Mouse (Mus musculus): ENCODE data around the gene Pwwp2a.

Gene Pwwp2a

GRCm38 (mm10) chr11:43681472-43682414 lies at the start of gene Pwwp2a:
Gene Pwwp2a (plus strand): TSS chr11:43681998.
- POLR2A ChIA-PET: interaction anchor here (0.5 to 11.0 kb wide), 33 partner anchors 9 to 783 kb away, joined by 3 to 118 read pairs (median 4); partner anchors contain the start of genes Ttc1 (in 2 of the 4) and Pttg1 (in 1 of the 4)
- CTCF ChIA-PET: interaction anchor here in 1 of 4 experiments (0.7 kb wide), 1 partner anchor 18 kb away, joined by 4 read pairs; no protein-coding TSS in a partner anchor

- POLR2A ChIA-PET: interaction anchor here in 1 of 4 experiments (1.0 to 3.6 kb wide), 4 partner anchors 16 to 49 kb away, joined by 3 to 17 read pairs (median 10); partner anchors contain the start of gene Pwwp2a
- CTCF ChIA-PET: interaction anchor here in 1 of 4 experiments (0.6 kb wide), 1 partner anchor 13 kb away, joined by 6 read pairs; no protein-coding TSS in a partner anchor
Measured at GRCm38 (mm10) chr11:43632566-43632965, 49.2 kb upstream of the Pwwp2a start.

GRCm38 (mm10) chr11:43633165-43633564 lies 48.6 kb upstream of the Pwwp2a start:
- ChIA-PET POLR2A (interaction anchor here in 3 of 4 experiments (0.7 to 3.6 kb wide), 12 partner anchors 12 to 261 kb away, joined by 3 to 17 read pairs (median 5); partner anchors contain the start of genes Pttg1 (in 1 of the 3) and Pwwp2a (in 1 of the 3)), CTCF (interaction anchor here in 3 of 4 experiments (0.6 to 1.3 kb wide), 4 partner anchors 12 to 209 kb away, joined by 3 to 7 read pairs (median 5); no protein-coding TSS in a partner anchor)

GRCm38 (mm10) chr11:43633658-43634401 lies 48.0 kb upstream of the Pwwp2a start:
- ChIA-PET POLR2A (interaction anchor here in 3 of 4 experiments (0.5 to 3.6 kb wide), 17 partner anchors 11 to 261 kb away, joined by 3 to 17 read pairs (median 4); partner anchors contain the start of gene Pttg1 (in 1 of the 3)), CTCF (interaction anchor here (0.6 to 1.3 kb wide), 4 partner anchors 11 to 210 kb away, joined by 3 to 7 read pairs (median 4); no protein-coding TSS in a partner anchor)

- ChIA-PET POLR2A (interaction anchor here in 2 of 4 experiments (0.9 to 1.6 kb wide), 4 partner anchors 9 to 92 kb away, joined by 3 to 6 read pairs (median 4); no protein-coding TSS in a partner anchor), CTCF (interaction anchor here in 2 of 4 experiments (0.8 to 1.4 kb wide), 2 partner anchors 9 kb away, joined by 3 read pairs; no protein-coding TSS in a partner anchor)
Measured at GRCm38 (mm10) chr11:43636761-43637160, 45.0 kb upstream of the Pwwp2a start.

- CTCF ChIA-PET: no interaction called here
- POLR2A ChIA-PET: no interaction called here
Measured at GRCm38 (mm10) chr11:43638486-43638885, 43.3 kb upstream of the Pwwp2a start.

GRCm38 (mm10) chr11:43643180-43643591 lies 38.6 kb upstream of the Pwwp2a start:
- ChIA-PET CTCF (interaction anchor here in 2 of 4 experiments (0.6 kb wide), 2 partner anchors 56 to 69 kb away, joined by 3 to 5 read pairs; partner anchors contain the start of gene 4933415A04Rik (in 1 of the 2)), POLR2A (interaction anchor here in 1 of 4 experiments (0.6 to 1.3 kb wide), 4 partner anchors 10 to 83 kb away, joined by 3 to 4 read pairs (median 3); no protein-coding TSS in a partner anchor)

GRCm38 (mm10) chr11:43645286-43645685 lies 36.5 kb upstream of the Pwwp2a start:
- ChIA-PET POLR2A (interaction anchor here in 2 of 4 experiments (0.6 to 1.5 kb wide), 6 partner anchors 8 to 632 kb away, joined by 3 read pairs; no protein-coding TSS in a partner anchor), CTCF (interaction anchor here (0.5 to 1.4 kb wide), 21 partner anchors 8 to 152 kb away, joined by 3 to 12 read pairs (median 4); no protein-coding TSS in a partner anchor)

- ChIA-PET CTCF (no interaction called here), POLR2A (interaction anchor here in 3 of 4 experiments (0.6 to 7.4 kb wide), 20 partner anchors 8 to 227 kb away, joined by 3 to 40 read pairs (median 3); partner anchors contain the start of gene Pttg1 (in 1 of the 3))
Measured at GRCm38 (mm10) chr11:43653051-43653475, 28.7 kb upstream of the Pwwp2a start.

- CTCF ChIA-PET: interaction anchor here in 2 of 4 experiments (0.7 to 1.2 kb wide), 2 partner anchors 98 to 816 kb away, joined by 3 to 4 read pairs; no protein-coding TSS in a partner anchor
- POLR2A ChIA-PET: interaction anchor here in 2 of 4 experiments (0.7 to 7.4 kb wide), 9 partner anchors 10 to 230 kb away, joined by 3 to 40 read pairs (median 4); partner anchors contain the start of genes Pttg1 (in 1 of the 2), Pwwp2a (in 1 of the 2) and Ttc1 (in 1 of the 2)
Measured at GRCm38 (mm10) chr11:43656464-43656863, 25.3 kb upstream of the Pwwp2a start.

- ChIA-PET CTCF (no interaction called here), POLR2A (interaction anchor here in 2 of 4 experiments (0.6 to 1.9 kb wide), 3 partner anchors 9 to 73 kb away, joined by 3 to 7 read pairs (median 3); no protein-coding TSS in a partner anchor)
Measured at GRCm38 (mm10) chr11:43658010-43658409, 23.8 kb upstream of the Pwwp2a start.

- CTCF ChIA-PET: no interaction called here
- POLR2A ChIA-PET: interaction anchor here (0.8 to 5.1 kb wide), 15 partner anchors 9 to 81 kb away, joined by 3 to 40 read pairs (median 4); partner anchors contain the start of gene Pwwp2a (in 2 of the 4)
Measured at GRCm38 (mm10) chr11:43667038-43667745, 14.6 kb upstream of the Pwwp2a start.

- ChIA-PET CTCF (interaction anchor here in 2 of 4 experiments (0.6 to 0.8 kb wide), 3 partner anchors 17 to 97 kb away, joined by 3 to 7 read pairs (median 4); no protein-coding TSS in a partner anchor), POLR2A (interaction anchor here (0.5 to 11.0 kb wide), 44 partner anchors 8 to 783 kb away, joined by 3 to 118 read pairs (median 4); partner anchors contain the start of genes Ttc1 (in 2 of the 4) and Pttg1 (in 1 of the 4))
Measured at GRCm38 (mm10) chr11:43682415-43683217, 818 bp downstream of the Pwwp2a start.

- POLR2A ChIA-PET: interaction anchor here in 2 of 4 experiments (0.5 to 11.0 kb wide), 6 partner anchors 9 to 263 kb away, joined by 3 to 118 read pairs (median 3); partner anchors contain the start of genes Pttg1 (in 1 of the 2) and Ttc1 (in 1 of the 2)
- CTCF ChIA-PET: no interaction called here
Measured at GRCm38 (mm10) chr11:43688850-43689249, 7.1 kb downstream of the Pwwp2a start.

- CTCF ChIA-PET: no interaction called here
- POLR2A ChIA-PET: interaction anchor here in 2 of 4 experiments (0.6 to 7.4 kb wide), 9 partner anchors 9 to 77 kb away, joined by 3 to 118 read pairs (median 9); partner anchors contain the start of genes Pwwp2a (in 2 of the 2) and Ttc1 (in 1 of the 2)
Measured at GRCm38 (mm10) chr11:43696623-43697022, 14.8 kb downstream of the Pwwp2a start.

GRCm38 (mm10) chr11:43698621-43699020 lies 16.8 kb downstream of the Pwwp2a start:
- ChIA-PET POLR2A (interaction anchor here in 3 of 4 experiments (0.6 to 7.4 kb wide), 16 partner anchors 7 to 273 kb away, joined by 3 to 118 read pairs (median 4); partner anchors contain the start of genes Pttg1 (in 2 of the 3), Pwwp2a (in 2 of the 3) and Ttc1 (in 1 of the 3)), CTCF (no interaction called here)

All from embryonic stem cell, embryonic (primary cell).